Mouse (Mus musculus): ENCODE measurements around the gene Tle4. TPM values are rescaled to one million over a fixed set of nuclear protein-coding genes. Genes with fewer than 3 reads are reported as not detected.

Tle4 gene
- polyA plus RNA-seq, 1 experiment from 2014 or later: 32.1 TPM

DNA sequence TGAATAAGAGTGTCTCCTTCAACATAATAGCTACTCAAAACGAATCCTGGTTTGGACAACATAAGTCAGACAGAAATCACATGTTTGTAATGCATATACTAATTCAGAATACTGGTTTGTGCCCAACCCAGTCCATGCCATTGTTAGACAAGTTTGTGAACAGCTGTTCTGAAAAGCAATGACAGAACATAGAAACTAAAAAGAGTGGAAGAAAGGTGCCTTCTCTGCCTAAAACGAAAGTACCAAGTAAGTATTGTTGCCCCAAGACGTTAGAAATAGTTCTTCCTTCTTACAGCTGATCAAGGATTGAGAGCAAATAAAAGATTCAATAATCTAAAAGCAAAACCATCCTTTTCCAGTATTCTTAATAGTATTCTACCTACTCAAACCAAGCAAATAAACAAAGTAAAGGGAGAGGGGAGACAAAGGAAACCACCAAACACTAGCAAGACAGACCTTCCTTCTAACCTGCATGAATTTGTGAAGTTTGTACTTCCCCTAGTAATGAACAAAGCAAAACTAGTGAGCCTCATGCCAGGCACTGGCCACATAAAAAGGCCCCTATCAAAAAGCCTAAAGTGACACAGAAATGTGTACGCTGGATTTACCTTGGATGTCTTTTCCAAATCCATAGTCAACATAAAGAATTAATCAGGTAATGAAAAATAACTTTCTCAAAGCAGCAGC lies 34.4 kb downstream of the Tle4 start:
- ATAC-seq (ENCODE audit: insufficient number of reproducible peaks, insufficient read depth, low FRiP score, low TSS enrichment, low read depth): no peak
- H3K4me2 ChIP-seq: no peak overlapping the region
- H3K4me1 ChIP-seq (replicated peaks): peaks cover 12% of the 10 kb centered on the region
- no peaks in the 10 kb centered on the region for H3K9me3 ChIP-seq
- 93% methylated on average over 4 of the region's 4 CpGs for WGBS
- peaks cover 9% of the 10 kb centered on the region for H3K36me3 ChIP-seq
- no peak overlapping the region for H3K4me3 ChIP-seq (replicated peaks)
- H3K27me3 ChIP-seq: no peaks in the 10 kb centered on the region
- no peak overlapping the region for H3K9ac ChIP-seq (replicated peaks)
- H3K27ac ChIP-seq: no peak overlapping the region

- 87% methylated on average over 3 of the region's 3 CpGs for WGBS
- Histone ChIP-seq H3K27me3 (no peaks in the 10 kb centered on the region), H3K9ac (replicated peaks) (no peak overlapping the region), H3K4me2 (no peak overlapping the region), H3K4me1 (replicated peaks) (no peaks in the 10 kb centered on the region; the same call in 1 of the 2 replicates), H3K36me3 (0 out of 2 replicates have a peak, but pooled peaks cover 3% of the 10 kb centered on the region), H3K9me3 (no peaks in the 10 kb centered on the region), H3K27ac (no peak overlapping the region), H3K4me3 (replicated peaks) (no peak overlapping the region)
- no peak for ATAC-seq (ENCODE audit: insufficient number of reproducible peaks, insufficient read depth, low FRiP score, low TSS enrichment, low read depth)
Measured at GRCm38 (mm10) chr19:14547871-14548270, 50.0 kb downstream of the Tle4 start.

DNA sequence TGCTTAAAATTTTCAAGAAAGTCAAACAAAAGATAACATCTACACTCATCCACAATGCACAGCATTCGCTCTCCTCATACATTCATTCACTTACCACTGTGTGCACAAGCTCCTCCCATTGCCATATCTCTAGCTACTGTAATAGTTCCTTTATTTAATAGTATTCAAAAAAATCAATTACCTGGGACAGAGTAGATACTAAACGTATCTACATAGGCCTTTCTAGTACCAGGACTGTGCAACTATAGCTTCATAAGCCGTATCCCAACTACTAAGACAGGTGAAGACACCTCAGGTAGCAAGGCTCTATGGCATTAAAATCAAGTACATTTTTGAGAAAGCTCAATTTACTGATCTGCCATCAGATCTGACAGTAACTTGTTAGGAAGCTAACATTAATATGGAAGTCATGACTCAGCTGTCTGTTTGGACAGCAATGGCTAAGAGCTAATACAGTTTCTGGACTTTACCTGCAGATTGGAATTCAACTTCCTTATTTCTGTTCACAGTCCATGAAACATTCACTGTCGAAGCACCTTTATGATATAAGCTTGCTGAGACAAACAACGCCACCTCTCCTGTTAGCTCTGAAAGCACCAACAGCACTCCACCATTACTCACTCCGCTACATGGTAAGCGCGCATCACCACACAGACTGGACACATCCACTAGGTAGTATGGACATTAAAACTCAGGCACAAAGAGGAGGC lies 50.6 kb downstream of the Tle4 start:
- Histone ChIP-seq H3K4me1 (replicated peaks) (no peaks in the 10 kb centered on the region; the same call in 1 of the 2 replicates), H3K4me3 (replicated peaks) (no peak overlapping the region), H3K36me3 (0 out of 2 replicates have a peak, but pooled peaks cover 3% of the 10 kb centered on the region), H3K27ac (no peak overlapping the region), H3K9ac (replicated peaks) (no peak overlapping the region), H3K27me3 (no peaks in the 10 kb centered on the region), H3K4me2 (no peak overlapping the region), H3K9me3 (no peaks in the 10 kb centered on the region)
- no peak for ATAC-seq (ENCODE audit: insufficient number of reproducible peaks, insufficient read depth, low FRiP score, low TSS enrichment, low read depth)
- WGBS: 96% methylated on average over 8 of the region's 8 CpGs

GRCm38 (mm10) chr19:14545485-14545884 lies 52.4 kb downstream of the Tle4 start:
- H3K9me3 ChIP-seq: no peaks in the 10 kb centered on the region
- peaks cover 8% of the 10 kb centered on the region; the same call in 1 of the 2 replicates for H3K4me1 ChIP-seq (replicated peaks)
- 0 out of 2 replicates have a peak, but pooled peaks cover 3% of the 10 kb centered on the region for H3K36me3 ChIP-seq
- H3K4me2 ChIP-seq: no peak overlapping the region
- no peak overlapping the region for H3K4me3 ChIP-seq (replicated peaks)
- no peak overlapping the region for H3K27ac ChIP-seq
- no peak overlapping the region for H3K9ac ChIP-seq (replicated peaks)
- ATAC-seq (ENCODE audit: insufficient number of reproducible peaks, insufficient read depth, low FRiP score, low TSS enrichment, low read depth): no peak
- WGBS: 89% methylated on average over 1 of the region's 1 CpGs
- no peaks in the 10 kb centered on the region for H3K27me3 ChIP-seq

DNA sequence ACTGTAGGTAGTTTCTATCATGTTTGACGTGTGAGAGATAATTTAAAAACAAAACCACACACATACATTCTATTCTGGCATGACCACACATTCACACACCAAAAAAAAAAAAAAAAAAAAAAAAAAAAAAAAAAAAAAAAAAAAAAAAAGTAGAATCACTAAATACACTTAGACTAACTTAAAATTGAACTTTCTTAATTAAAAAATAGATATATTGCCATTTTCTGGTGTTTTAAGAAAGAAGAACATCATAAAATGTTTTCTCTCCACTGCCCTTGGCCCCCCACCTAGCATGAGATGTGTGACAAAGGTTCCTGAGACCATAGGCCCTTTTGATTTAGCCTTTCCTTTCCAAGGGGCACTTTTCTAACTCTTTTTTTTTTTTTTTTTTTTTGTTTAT lies 54.5 kb downstream of the Tle4 start:
- no peak overlapping the region for H3K27ac ChIP-seq
- H3K36me3 ChIP-seq: 0 out of 2 replicates have a peak, but pooled peaks cover 3% of the 10 kb centered on the region
- 68% methylated on average over 1 of the region's 1 CpGs for WGBS
- no peak overlapping the region for H3K4me3 ChIP-seq (replicated peaks)
- no peak for ATAC-seq (ENCODE audit: insufficient number of reproducible peaks, insufficient read depth, low FRiP score, low TSS enrichment, low read depth)
- H3K9ac ChIP-seq (replicated peaks): no peak overlapping the region
- H3K9me3 ChIP-seq: no peaks in the 10 kb centered on the region
- no peaks in the 10 kb centered on the region for H3K27me3 ChIP-seq
- peaks cover 8% of the 10 kb centered on the region; the same call in 1 of the 2 replicates for H3K4me1 ChIP-seq (replicated peaks)
- H3K4me2 ChIP-seq: no peak overlapping the region

GRCm38 (mm10) chr19:14540678-14541077 lies 57.2 kb downstream of the Tle4 start:
- H3K4me1 ChIP-seq (replicated peaks): peaks cover 8% of the 10 kb centered on the region; the same call in 1 of the 2 replicates
- no peak overlapping the region for H3K27ac ChIP-seq
- H3K4me3 ChIP-seq (replicated peaks): no peak overlapping the region
- no peak overlapping the region for H3K9ac ChIP-seq (replicated peaks)
- no peaks in the 10 kb centered on the region for H3K27me3 ChIP-seq
- WGBS: 51% methylated on average over 3 of the region's 3 CpGs
- no peak overlapping the region for H3K4me2 ChIP-seq
- H3K9me3 ChIP-seq: no peaks in the 10 kb centered on the region
- peaks cover 6% of the 10 kb centered on the region; the same call in 1 of the 2 replicates for H3K36me3 ChIP-seq
- no peak for ATAC-seq (ENCODE audit: insufficient number of reproducible peaks, insufficient read depth, low FRiP score, low TSS enrichment, low read depth)

DNA sequence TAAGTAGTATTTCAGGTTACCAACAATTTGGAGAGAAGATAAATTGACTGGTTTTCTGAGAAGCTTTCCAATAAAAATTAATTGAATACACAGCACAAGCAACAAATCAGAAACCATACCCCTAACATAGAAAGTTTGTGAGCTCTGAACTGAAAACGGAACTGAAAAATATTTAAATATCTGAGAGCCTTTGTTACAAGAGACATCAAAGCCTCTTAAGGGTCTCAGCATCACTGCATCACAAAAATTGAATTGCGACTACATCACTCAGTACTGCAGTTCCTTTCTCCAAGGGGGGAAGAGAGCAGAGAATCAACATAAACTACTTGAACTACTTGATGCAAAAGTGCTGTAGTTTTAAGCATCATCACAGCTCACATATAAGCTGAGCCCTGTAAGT lies 61.2 kb downstream of the Tle4 start:
- Histone ChIP-seq H3K9ac (replicated peaks) (no peak overlapping the region), H3K9me3 (no peaks in the 10 kb centered on the region), H3K36me3 (peaks cover 4% of the 10 kb centered on the region; the same call in 1 of the 2 replicates), H3K4me2 (no peak overlapping the region), H3K4me3 (replicated peaks) (no peak overlapping the region), H3K27ac (no peak overlapping the region), H3K4me1 (replicated peaks) (peaks cover 4% of the 10 kb centered on the region; the same call in 1 of the 2 replicates), H3K27me3 (no peaks in the 10 kb centered on the region)
- no peak for ATAC-seq (ENCODE audit: insufficient number of reproducible peaks, insufficient read depth, low FRiP score, low TSS enrichment, low read depth)
- WGBS: 89% methylated on average over 2 of the region's 2 CpGs

GRCm38 (mm10) chr19:14534447-14534846 lies 63.4 kb downstream of the Tle4 start:
- Histone ChIP-seq H3K27ac (no peak overlapping the region), H3K4me1 (replicated peaks) (no peaks in the 10 kb centered on the region), H3K27me3 (no peaks in the 10 kb centered on the region), H3K4me2 (no peak overlapping the region), H3K4me3 (replicated peaks) (no peak overlapping the region), H3K9ac (replicated peaks) (no peak overlapping the region), H3K9me3 (no peaks in the 10 kb centered on the region), H3K36me3 (peaks cover 4% of the 10 kb centered on the region; the same call in 1 of the 2 replicates)
- ATAC-seq (ENCODE audit: insufficient number of reproducible peaks, insufficient read depth, low FRiP score, low TSS enrichment, low read depth): no peak

- Histone ChIP-seq H3K4me2 (no peak overlapping the region), H3K36me3 (peaks cover 4% of the 10 kb centered on the region; the same call in 1 of the 2 replicates), H3K4me1 (replicated peaks) (no peaks in the 10 kb centered on the region), H3K9ac (replicated peaks) (no peak overlapping the region), H3K4me3 (replicated peaks) (no peak overlapping the region), H3K27me3 (no peaks in the 10 kb centered on the region), H3K27ac (no peak overlapping the region), H3K9me3 (no peaks in the 10 kb centered on the region)
- 96% methylated on average over 6 of the region's 6 CpGs for WGBS
- no peak for ATAC-seq (ENCODE audit: insufficient number of reproducible peaks, insufficient read depth, low FRiP score, low TSS enrichment, low read depth)
Measured at GRCm38 (mm10) chr19:14532861-14533260, 65.0 kb downstream of the Tle4 start.

DNA sequence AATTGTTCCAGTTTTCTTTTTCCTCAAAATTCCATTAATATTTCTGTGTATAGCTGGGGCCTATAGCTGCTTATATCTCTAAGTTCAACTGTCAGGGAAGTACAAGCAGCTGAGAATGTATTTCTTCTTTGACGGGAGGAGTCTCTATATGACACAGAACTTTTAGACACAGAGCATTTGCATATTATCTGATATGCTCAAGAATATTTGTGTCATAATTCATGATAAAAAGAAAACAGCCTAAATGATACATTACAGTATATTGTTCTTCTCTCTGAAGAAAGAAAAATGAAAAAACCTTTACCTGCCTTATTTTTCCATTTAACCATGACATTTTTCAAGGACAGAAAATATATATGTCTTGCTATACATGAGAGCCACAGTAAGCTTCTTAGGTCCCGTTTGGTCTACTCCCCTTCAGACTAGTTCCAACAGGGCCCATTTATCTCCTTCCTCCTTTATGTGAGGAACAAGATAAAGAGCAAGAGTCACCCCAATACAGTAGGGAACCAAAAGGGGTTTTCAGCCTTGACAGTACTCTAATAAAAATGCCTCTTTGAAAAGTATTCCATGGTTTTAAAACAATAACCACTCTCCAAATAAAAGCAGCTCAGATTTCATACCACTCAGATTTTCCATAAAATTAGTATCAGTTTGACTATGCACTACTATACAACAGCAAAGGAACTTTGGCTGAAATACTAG lies 77.6 kb downstream of the Tle4 start:
- H3K4me1 ChIP-seq (replicated peaks): peaks cover 2% of the 10 kb centered on the region; the same call in 1 of the 2 replicates
- H3K4me2 ChIP-seq: no peak overlapping the region
- peaks cover 17% of the 10 kb centered on the region for H3K36me3 ChIP-seq
- H3K4me3 ChIP-seq (replicated peaks): no peak overlapping the region
- 79% methylated on average over 2 of the region's 2 CpGs for WGBS
- ATAC-seq (ENCODE audit: insufficient number of reproducible peaks, insufficient read depth, low FRiP score, low TSS enrichment, low read depth): no peak
- no peaks in the 10 kb centered on the region for H3K9me3 ChIP-seq
- H3K27ac ChIP-seq: no peak overlapping the region
- no peaks in the 10 kb centered on the region for H3K27me3 ChIP-seq
- H3K9ac ChIP-seq (replicated peaks): no peak overlapping the region

- 80% methylated on average over 7 of the region's 7 CpGs for WGBS
- peaks cover 18% of the 10 kb centered on the region for H3K36me3 ChIP-seq
- H3K4me1 ChIP-seq (replicated peaks): peaks cover 9% of the 10 kb centered on the region
- H3K4me2 ChIP-seq: no peak overlapping the region
- H3K27ac ChIP-seq: no peak overlapping the region
- no peak overlapping the region for H3K9ac ChIP-seq (replicated peaks)
- no peak for ATAC-seq (ENCODE audit: insufficient number of reproducible peaks, insufficient read depth, low FRiP score, low TSS enrichment, low read depth)
- H3K27me3 ChIP-seq: no peaks in the 10 kb centered on the region
- no peak overlapping the region for H3K4me3 ChIP-seq (replicated peaks)
- H3K9me3 ChIP-seq: no peaks in the 10 kb centered on the region
Measured at GRCm38 (mm10) chr19:14519186-14519585, 78.7 kb downstream of the Tle4 start.
